Mouse (Mus musculus) cerebellum, postnatal 36 days (tissue): ENCODE measurements around the gene Sectm1b.
"Not testable (repeated sequence)": the region's sequence is repeated elsewhere in the genome, so short reads cannot be mapped to it uniquely, and the experiment has no call there.

Experiments
- DNase-seq, 2 experiments: peaks; one replicate each; pipeline ENCODE4 v3.0.0; 2021 to 2022; ENCODE audit warnings: mixed read lengths in 2 of 2

Sectm1b gene

GRCm38 (mm10) chr11:121063379-121063778, at the start of gene Sectm1b:
Gene Sectm1b, minus strand, starts transcription at chr11:121063569.
- DNase-seq: no peak

- DNase-seq: peak; percentile 65 to 73
Measured at GRCm38 (mm10) chr11:121112091-121112775, 48.9 kb upstream of the Sectm1b start.

- DNase-seq: no peak
Measured at GRCm38 (mm10) chr11:121111601-121112000, 48.2 kb upstream of the Sectm1b start.

GRCm38 (mm10) chr11:121111051-121111450, 47.7 kb upstream of the Sectm1b start:
- DNase-seq: no peak

GRCm38 (mm10) chr11:121109986-121110385, 46.6 kb upstream of the Sectm1b start:
- DNase-seq: peak; percentile 23 to 29

GRCm38 (mm10) chr11:121108061-121108460, 44.7 kb upstream of the Sectm1b start:
- DNase-seq: no peak

- DNase-seq: not testable (repeated sequence)
Measured at GRCm38 (mm10) chr11:121107242-121107641, 43.9 kb upstream of the Sectm1b start.

GRCm38 (mm10) chr11:121101124-121101805, 37.9 kb upstream of the Sectm1b start:
- DNase-seq: no peak

GRCm38 (mm10) chr11:121100692-121101091, 37.3 kb upstream of the Sectm1b start:
- DNase-seq: no peak

GRCm38 (mm10) chr11:121099762-121100161, 36.4 kb upstream of the Sectm1b start:
- DNase-seq: no peak

GRCm38 (mm10) chr11:121092606-121093585, 29.5 kb upstream of the Sectm1b start:
- DNase-seq: no peak

GRCm38 (mm10) chr11:121090943-121091342, 27.6 kb upstream of the Sectm1b start:
- no peak for DNase-seq

GRCm38 (mm10) chr11:121089756-121090546, 26.6 kb upstream of the Sectm1b start:
- no peak for DNase-seq

GRCm38 (mm10) chr11:121088997-121089396, 25.6 kb upstream of the Sectm1b start:
- no peak for DNase-seq

GRCm38 (mm10) chr11:121086296-121086695, 22.9 kb upstream of the Sectm1b start:
- DNase-seq: no peak

GRCm38 (mm10) chr11:121085181-121085580, 21.8 kb upstream of the Sectm1b start:
- no peak for DNase-seq

- DNase-seq: no peak
Measured at GRCm38 (mm10) chr11:121082857-121083500, 19.6 kb upstream of the Sectm1b start.

GRCm38 (mm10) chr11:121082250-121082649, 18.9 kb upstream of the Sectm1b start:
- no peak for DNase-seq

- DNase-seq: no peak
Measured at GRCm38 (mm10) chr11:121081120-121081519, 17.8 kb upstream of the Sectm1b start, which contains the start of gene Sectm1a. Gene Sectm1a, minus strand, starts transcription at chr11:121081220.

GRCm38 (mm10) chr11:121080330-121080729, 17.0 kb upstream of the Sectm1b start:
- no peak for DNase-seq

GRCm38 (mm10) chr11:121075655-121076054, 12.3 kb upstream of the Sectm1b start:
- DNase-seq: no peak

- not testable (repeated sequence) for DNase-seq
Measured at GRCm38 (mm10) chr11:121069662-121070061, 6.3 kb upstream of the Sectm1b start.
